Mouse (Mus musculus) right cerebral cortex, postnatal 25 days (tissue): ENCODE data around the gene Grin2d.
A peak's percentile ranks its signal among the peaks of the same experiment; 100 is the strongest.

Source experiments
- DNase-seq: peaks from one replicate; pipeline ENCODE4 v3.0.0; 2022

Gene Grin2d

GRCm38 (mm10) chr7:45850661-45851060, 27.5 kb downstream of the Grin2d start:
- DNase-seq = no peak

- no peak for DNase-seq
Observed at GRCm38 (mm10) chr7:45848447-45849027, 29.6 kb downstream of the Grin2d start.

GRCm38 (mm10) chr7:45842950-45843744, 35.0 kb downstream of the Grin2d start:
- no peak for DNase-seq

- no peak for DNase-seq
Observed at GRCm38 (mm10) chr7:45833924-45834323, 44.3 kb downstream of the Grin2d start.

GRCm38 (mm10) chr7:45833148-45833790, 44.9 kb downstream of the Grin2d start:
- peak; percentile 50 for DNase-seq

GRCm38 (mm10) chr7:45832428-45832827, 45.8 kb downstream of the Grin2d start:
- DNase-seq = no peak

GRCm38 (mm10) chr7:45831128-45831525, 47.1 kb downstream of the Grin2d start:
- DNase-seq = no peak

- peak; percentile 87 for DNase-seq
Observed at GRCm38 (mm10) chr7:45830427-45831127, 47.6 kb downstream of the Grin2d start, which contains the start of gene Grwd1. Gene Grwd1 (minus strand): TSS chr7:45830944.

- DNase-seq = no peak
Observed at GRCm38 (mm10) chr7:45826631-45827030, 51.5 kb downstream of the Grin2d start.

GRCm38 (mm10) chr7:45824598-45824997, 53.6 kb downstream of the Grin2d start, which contains the start of gene Kcnj14:
Gene Kcnj14 (minus strand): TSS chr7:45824782.
- no peak for DNase-seq

- DNase-seq = no peak
Observed at GRCm38 (mm10) chr7:45820913-45821312, 57.3 kb downstream of the Grin2d start.

- DNase-seq = no peak
Observed at GRCm38 (mm10) chr7:45819843-45820242, 58.3 kb downstream of the Grin2d start.

- DNase-seq = no peak
Observed at GRCm38 (mm10) chr7:45815984-45816351, 62.2 kb downstream of the Grin2d start.

- no peak for DNase-seq
Observed at GRCm38 (mm10) chr7:45815323-45815983, 62.7 kb downstream of the Grin2d start.

GRCm38 (mm10) chr7:45814841-45815240, 63.3 kb downstream of the Grin2d start:
- DNase-seq = no peak

GRCm38 (mm10) chr7:45813787-45814779, 64.1 kb downstream of the Grin2d start, which contains the start of gene Cyth2:
Gene Cyth2 (minus strand): TSS chr7:45814581.
- peak; percentile 97 for DNase-seq

GRCm38 (mm10) chr7:45812921-45813320, 65.3 kb downstream of the Grin2d start:
- no peak for DNase-seq

- no peak for DNase-seq
Observed at GRCm38 (mm10) chr7:45809276-45810075, 68.7 kb downstream of the Grin2d start.

GRCm38 (mm10) chr7:45808471-45808870, 69.7 kb downstream of the Grin2d start:
- no peak for DNase-seq

GRCm38 (mm10) chr7:45805941-45806340, 72.2 kb downstream of the Grin2d start:
- no peak for DNase-seq
